Mouse (Mus musculus) kidney, postnatal 0 days (tissue): Measurements from ENCODE around the gene Fam53b. TPM values are rescaled to one million over a fixed set of nuclear protein-coding genes. Genes with fewer than 3 reads are reported as not detected.

Experiments
- ATAC-seq: fragments of 200-750 bp; cut with Nextera tagmentation; replicated peaks from 2 replicates; pipeline ENCODE4 v1.8.0; 2017; ENCODE audit warnings: low read depth, moderate number of reproducible peaks, moderate TSS enrichment, moderate library complexity; ENCODE audit not compliant: low FRiP score
- DNase-seq: peaks from one replicate; pipeline ENCODE4 v3.0.0-alpha.2; 2016; ENCODE audit warnings: low spot score
- H3K27ac ChIP-seq: fragments of 300-500 bp; sonication (generic); 2 replicates; pipeline ENCODE4 v1.5.1; 2014; ENCODE audit warnings: mild to moderate bottlenecking
- H3K27me3 ChIP-seq: fragments of 300-500 bp; sonication (generic); 2 replicates; pipeline ENCODE4 v1.6.1; 2014; ENCODE audit warnings: low read length, mixed read lengths; ENCODE audit not compliant: insufficient read depth
- H3K36me3 ChIP-seq: fragments of 300-500 bp; sonication (generic); 2 replicates; pipeline ENCODE4 v1.6.1; 2014; ENCODE audit warnings: low read length, mixed read lengths; ENCODE audit not compliant: insufficient read depth
- H3K4me1 ChIP-seq: fragments of 300-500 bp; sonication (generic); replicated peaks from 2 replicates; pipeline ENCODE4 v1.6.1; 2014; ENCODE audit warnings: antibody characterized with exemption, low read length, mixed read lengths; ENCODE audit not compliant: insufficient read depth
- H3K4me2 ChIP-seq: fragments of 300-500 bp; sonication (generic); 2 replicates; pipeline ENCODE4 v1.6.1; 2014; ENCODE audit warnings: mild to moderate bottlenecking, low read length, moderate library complexity, mixed read lengths
- H3K4me3 ChIP-seq: fragments of 300-500 bp; sonication (generic); replicated peaks from 2 replicates; pipeline ENCODE4 v1.5.1; 2014; ENCODE audit warnings: low read depth, low read length
- H3K9ac ChIP-seq: fragments of 300-500 bp; sonication (generic); 2 replicates; pipeline ENCODE4 v1.6.1; 2014; ENCODE audit warnings: low read depth, low read length
- H3K9me3 ChIP-seq: fragments of 300-500 bp; sonication (generic); replicated peaks from 2 replicates; pipeline ENCODE4 v1.6.1; 2016; ENCODE audit warnings: low read length, inconsistent platforms, mixed read lengths
- CTCF ChIP-seq: IDR thresholded peaks from 2 replicates; pipeline ENCODE4 v1.5.1; 2016; ENCODE audit warnings: antibody characterized with exemption, low read depth, mild to moderate bottlenecking, moderate library complexity
- WGBS: fragments of 180-500 bp; shearing (Covaris S2); extraction: QIAGEN DNeasy Blood & Tissue Kit; methylation state at CpG from one replicate; pipeline ENCODE4 v1.1.7; 2014; 5-methylcytosine and 5-hydroxymethylcytosine counted together
- polyA plus RNA-seq: library from polyadenylated mRNA; unstranded; fragments of >200 nt; fragmentation: Nextera tagmentation; extraction: Ambion mirVana; gene quantifications from 2 replicates; pipeline ENCODE4 v1.2.1, GENCODE M21; 2015

The Fam53b gene
- polyA plus RNA-seq, 1 experiment from 2014 or later = 17.5 TPM

DNA sequence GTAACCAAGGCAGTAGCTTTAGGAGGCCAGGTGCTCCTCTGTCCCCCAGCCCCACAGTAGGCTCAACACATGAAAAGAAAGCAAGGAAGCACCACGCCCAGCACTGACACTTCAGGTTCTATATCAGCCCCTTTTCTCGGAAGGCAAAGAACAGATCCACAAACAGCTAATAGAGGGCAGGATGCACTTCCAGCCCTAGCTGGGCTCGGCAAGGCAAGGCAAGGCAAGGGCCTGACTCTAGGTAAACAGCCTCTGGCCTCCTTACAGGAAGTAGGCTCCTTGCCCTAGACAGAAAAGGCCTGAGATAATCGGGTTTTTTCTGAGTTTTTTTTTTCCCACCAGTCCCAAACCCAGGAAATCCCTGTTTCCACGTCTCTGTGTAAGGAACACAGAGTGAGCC is 124.0 kb downstream of the Fam53b start:
- no peak for TF ChIP-seq CTCF
- ATAC-seq = no peak
- DNase-seq = no peak
- no peak overlapping the region for H3K4me2 ChIP-seq
- no peaks in the 10 kb centered on the region for H3K36me3 ChIP-seq
- H3K4me3 ChIP-seq = no peak overlapping the region
- H3K9ac ChIP-seq = no peak overlapping the region
- no peak overlapping the region for H3K27ac ChIP-seq
- H3K9me3 ChIP-seq = no peaks in the 10 kb centered on the region
- peaks cover 15% of the 10 kb centered on the region for H3K4me1 ChIP-seq
- H3K27me3 ChIP-seq = no peaks in the 10 kb centered on the region
- 62% methylated on average over 5 of the region's 5 CpGs for WGBS

DNA sequence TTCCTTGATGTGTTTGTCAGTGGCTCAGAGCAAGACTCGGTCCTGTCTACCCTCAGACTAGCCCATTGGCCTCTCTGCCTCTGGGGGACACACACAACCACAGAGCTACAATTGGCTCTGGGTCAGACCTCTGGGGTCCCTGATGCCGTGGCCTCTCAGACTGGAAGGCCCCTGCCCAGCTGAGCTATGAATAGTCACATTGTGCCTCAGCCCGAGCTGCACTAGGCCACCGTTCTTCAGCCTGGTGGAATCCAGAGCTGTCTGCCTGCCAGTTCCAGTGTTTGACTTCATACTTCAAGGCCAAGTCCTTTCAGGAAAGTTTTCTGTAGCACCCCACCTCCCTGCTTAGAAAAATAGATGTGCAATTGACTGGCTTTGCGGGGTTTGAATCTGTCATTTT is 125.0 kb downstream of the Fam53b start:
- Histone ChIP-seq H3K9me3 (no peaks in the 10 kb centered on the region), H3K36me3 (no peaks in the 10 kb centered on the region), H3K4me1 (peaks cover 15% of the 10 kb centered on the region), H3K4me3 (no peak overlapping the region), H3K27ac (peak overlapping the region; percentile 34; the same call in 1 of the 2 replicates), H3K9ac (no peak overlapping the region), H3K27me3 (no peaks in the 10 kb centered on the region), H3K4me2 (no peak overlapping the region)
- no peak for TF ChIP-seq CTCF
- DNase-seq (no peak), ATAC-seq (no peak)
- WGBS = 66% methylated on average over 5 of the region's 5 CpGs

DNA sequence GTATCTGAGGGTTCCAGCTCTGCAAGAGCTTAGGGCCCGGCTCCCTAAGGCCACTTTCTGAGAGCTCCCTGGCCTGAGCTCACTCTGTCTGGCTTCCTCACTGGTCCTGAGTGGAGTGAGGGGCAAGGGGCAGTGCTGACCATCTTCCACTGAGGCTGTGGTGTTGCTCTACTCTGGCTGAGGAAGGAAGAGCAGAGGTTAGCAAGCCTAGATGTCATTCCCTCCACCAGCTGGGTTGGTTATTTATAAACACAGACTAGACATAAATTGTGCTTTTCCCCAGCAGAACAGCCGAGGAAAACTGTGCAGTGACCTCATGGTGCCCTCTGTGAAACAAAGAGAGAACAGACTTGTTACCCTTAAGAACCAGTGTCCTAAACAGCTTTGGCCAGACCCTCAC is 125.8 kb downstream of the Fam53b start:
- peak; percentile 48 for DNase-seq
- WGBS = 37% methylated on average over 2 of the region's 2 CpGs
- peak overlapping the region; percentile 34; the same call in 1 of the 2 replicates for H3K27ac ChIP-seq
- no peak overlapping the region for H3K9ac ChIP-seq
- H3K9me3 ChIP-seq = no peaks in the 10 kb centered on the region
- no peaks in the 10 kb centered on the region for H3K36me3 ChIP-seq
- no peak overlapping the region for H3K4me3 ChIP-seq
- no peak overlapping the region for H3K4me2 ChIP-seq
- no peak for TF ChIP-seq CTCF
- H3K4me1 ChIP-seq = peaks cover 15% of the 10 kb centered on the region
- ATAC-seq = no peak
- no peaks in the 10 kb centered on the region for H3K27me3 ChIP-seq

DNA sequence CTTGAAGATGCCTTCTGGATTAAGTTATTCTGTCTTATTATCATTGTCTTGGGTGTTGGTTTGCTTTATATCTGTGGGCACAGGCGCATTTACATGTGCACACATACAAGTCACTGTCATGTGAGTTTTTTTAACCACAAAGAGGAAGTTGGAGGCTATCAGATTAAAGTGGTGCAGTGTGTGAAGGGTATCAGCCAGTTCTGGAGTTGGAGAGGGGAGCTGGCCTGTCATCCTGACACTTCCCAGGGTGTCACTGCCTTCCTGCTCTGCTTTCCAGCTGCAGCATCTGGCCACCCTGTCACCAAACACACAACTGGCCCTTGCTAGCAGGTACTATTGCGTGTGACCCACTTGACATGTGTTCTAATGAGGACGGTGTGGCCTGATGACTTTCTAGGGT is 127.2 kb downstream of the Fam53b start:
- no peak overlapping the region for H3K4me2 ChIP-seq

DNA sequence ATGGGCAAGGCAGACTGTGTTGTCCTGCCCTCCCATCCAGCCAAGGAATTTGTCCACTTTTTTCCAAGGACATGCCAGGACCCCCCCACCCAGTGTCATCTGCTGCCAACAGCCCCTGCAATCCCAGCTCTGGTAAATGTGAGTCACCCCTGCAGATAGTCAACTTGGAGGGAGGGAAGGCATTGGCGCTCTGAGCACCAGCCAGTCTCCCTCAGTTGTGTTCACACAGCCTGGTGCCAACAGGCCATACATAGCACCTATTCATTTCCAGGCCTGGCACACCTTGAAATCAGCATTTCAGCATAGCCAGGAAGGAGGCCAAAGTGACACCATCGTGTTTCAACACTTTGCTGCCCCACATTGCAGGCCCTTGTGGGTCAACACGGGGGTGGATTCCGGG is 129.8 kb downstream of the Fam53b start:
- Histone ChIP-seq H3K36me3 (no peaks in the 10 kb centered on the region), H3K27ac (no peak overlapping the region), H3K9ac (no peak overlapping the region), H3K27me3 (no peaks in the 10 kb centered on the region), H3K9me3 (no peaks in the 10 kb centered on the region), H3K4me1 (peaks cover 15% of the 10 kb centered on the region), H3K4me3 (no peak overlapping the region), H3K4me2 (no peak overlapping the region)
- no peak for DNase-seq
- ATAC-seq = no peak
- TF ChIP-seq CTCF = no peak
- 87% methylated on average over 4 of the region's 4 CpGs for WGBS

More for the DNA sequence above, 127.2 kb downstream of the Fam53b start:
- ATAC-seq = no peak
- Histone ChIP-seq H3K9ac (no peak overlapping the region), H3K4me1 (peaks cover 15% of the 10 kb centered on the region), H3K36me3 (no peaks in the 10 kb centered on the region), H3K4me3 (no peak overlapping the region), H3K9me3 (no peaks in the 10 kb centered on the region), H3K27me3 (no peaks in the 10 kb centered on the region), H3K27ac (no peak overlapping the region)
- DNase-seq = no peak
- WGBS = 90% methylated on average over 3 of the region's 3 CpGs
- no peak for TF ChIP-seq CTCF

DNA sequence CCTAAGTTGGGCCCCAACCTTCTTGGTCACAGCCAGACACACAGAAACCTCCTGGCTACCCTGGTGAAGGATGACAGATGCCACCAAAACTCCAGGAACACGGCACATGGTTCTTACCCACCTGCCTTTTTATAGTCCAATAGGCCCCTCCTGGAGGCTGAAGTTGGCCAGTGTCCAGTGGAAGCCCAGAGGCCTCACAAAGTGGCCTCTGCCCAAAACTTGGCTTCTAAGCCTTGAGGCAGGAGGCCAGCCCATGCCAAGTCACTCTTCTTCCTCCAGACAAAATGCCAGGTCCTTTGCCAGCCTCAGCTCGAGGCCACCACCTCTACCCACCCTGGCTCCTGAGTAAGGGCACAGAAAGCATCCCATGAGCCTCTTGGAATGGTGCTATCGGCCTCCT is 130.8 kb downstream of the Fam53b start:
- no peaks in the 10 kb centered on the region for H3K27me3 ChIP-seq
- no peaks in the 10 kb centered on the region for H3K9me3 ChIP-seq
- H3K4me2 ChIP-seq = no peak overlapping the region
- H3K9ac ChIP-seq = no peak overlapping the region
- no peak overlapping the region for H3K4me3 ChIP-seq
- peaks cover 8% of the 10 kb centered on the region for H3K4me1 ChIP-seq
- no peak overlapping the region for H3K27ac ChIP-seq
- no peaks in the 10 kb centered on the region for H3K36me3 ChIP-seq
- no peak for TF ChIP-seq CTCF
- WGBS = 86% methylated on average over 3 of the region's 3 CpGs
- ATAC-seq = no peak
- no peak for DNase-seq

DNA sequence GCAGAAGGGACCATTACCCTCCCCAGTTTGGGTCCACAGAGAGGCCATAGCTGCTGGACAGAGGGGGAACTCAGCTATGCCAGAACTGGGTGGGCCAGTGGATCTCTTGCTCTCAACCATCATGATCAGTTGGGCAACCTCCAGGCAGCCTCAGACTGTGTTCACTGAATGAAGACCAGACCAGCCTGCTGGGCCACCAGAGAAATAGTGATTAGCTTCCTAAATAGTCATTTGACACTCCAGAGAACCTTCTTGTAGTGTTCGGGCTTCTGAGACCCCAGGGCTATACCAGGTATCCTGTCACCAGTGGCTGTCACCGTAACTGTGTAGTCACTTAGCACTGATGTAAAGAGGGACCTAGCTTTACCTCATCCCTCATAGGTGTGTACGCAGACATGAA is 131.3 kb downstream of the Fam53b start:
- Histone ChIP-seq H3K27me3 (no peaks in the 10 kb centered on the region), H3K9ac (no peak overlapping the region), H3K4me2 (no peak overlapping the region), H3K4me1 (0 out of 2 replicates have a peak, but pooled peaks cover 2% of the 10 kb centered on the region), H3K27ac (no peak overlapping the region), H3K9me3 (no peaks in the 10 kb centered on the region), H3K36me3 (no peaks in the 10 kb centered on the region), H3K4me3 (no peak overlapping the region)
- no peak for TF ChIP-seq CTCF
- ATAC-seq (no peak), DNase-seq (no peak)
- 88% methylated on average over 3 of the region's 3 CpGs for WGBS
